Comparison of ENCODE assay signal across 8 mouse cellular contexts in genomic region chr4:121855255-121855865, GRCm38 (mm10).
A peak's percentile ranks its signal among the peaks of the same experiment; 100 is the strongest.
ATAC-seq lines count a peak whose summit lies in the region.
"Not testable (repeated sequence)": the region's sequence is repeated elsewhere in the genome, so short reads cannot be mapped to it uniquely, and the experiment has no call there.

No protein-coding gene starts in this region.

- H3K9ac ChIP-seq in embryonic facial prominence, embryonic 13.5 days: not testable (repeated sequence)

- peak; percentile 66; the same call in 1 of the 2 replicates for ATAC-seq in common myeloid progenitor, adult 5-6 weeks (replicated peaks; ENCODE audit: low read depth, poor library complexity, severe bottlenecking)
- ATAC-seq in embryonic facial prominence, embryonic 13.5 days (ENCODE audit: insufficient number of reproducible peaks, insufficient read depth, low FRiP score, low TSS enrichment, low read depth): 0 out of 2 replicates have a peak, but pooled peaks have one; percentile 43
- peak; percentile 70 for ATAC-seq in granulocyte monocyte progenitor cell, adult 5-6 weeks (replicated peaks; ENCODE audit: poor library complexity, severe bottlenecking)
- ATAC-seq in hematopoietic stem cell, adult 5-6 weeks (replicated peaks in 1 of 2; ENCODE audit: insufficient read depth in 1 of 2, low FRiP score in 2 of 2, low TSS enrichment in 1 of 2, low read depth in 1 of 2, poor library complexity in 2 of 2, severe bottlenecking in 2 of 2): peak; percentile 48 to 53; a peak in 1 of 4 replicates
- ATAC-seq in megakaryocyte, adult 5-6 weeks (ENCODE audit: poor library complexity, severe bottlenecking): peak; percentile 42
- ATAC-seq in megakaryocyte progenitor cell, adult 5-6 weeks (replicated peaks; ENCODE audit: poor library complexity): peak; percentile 83
- peak; percentile 67; the same call in 1 of the 2 replicates for ATAC-seq in megakaryocyte-erythroid progenitor cell, adult 5-6 weeks (replicated peaks; ENCODE audit: low FRiP score, low TSS enrichment, poor library complexity, severe bottlenecking)
- 0 out of 2 replicates have a peak, but pooled peaks have one; percentile 35 for ATAC-seq in monocyte, adult 5-6 weeks (replicated peaks; ENCODE audit: insufficient number of reproducible peaks, low FRiP score, low TSS enrichment, poor library complexity, severe bottlenecking)

- H3K9me3 ChIP-seq in embryonic facial prominence, embryonic 13.5 days: not testable (repeated sequence)

- not testable (repeated sequence) for H3K4me3 ChIP-seq in embryonic facial prominence, embryonic 13.5 days

- H3K27me3 ChIP-seq in embryonic facial prominence, embryonic 13.5 days: not testable (repeated sequence)

- H3K36me3 ChIP-seq in embryonic facial prominence, embryonic 13.5 days: not testable (repeated sequence)

- not testable (repeated sequence) for H3K4me2 ChIP-seq in embryonic facial prominence, embryonic 13.5 days

- not testable (repeated sequence) for H3K27ac ChIP-seq in embryonic facial prominence, embryonic 13.5 days

- WGBS in embryonic facial prominence, embryonic 13.5 days: no CpG with 5 or more reads among the region's 26 CpGs

- not testable (repeated sequence) for H3K4me1 ChIP-seq in embryonic facial prominence, embryonic 13.5 days
